Mouse (Mus musculus) lung, postnatal 0 days (tissue): ENCODE data around the gene Btrc. TPM values are rescaled to one million over a fixed set of nuclear protein-coding genes. Genes with fewer than 3 reads are reported as not detected.

Experiments used
- ATAC-seq: fragments of 200-750 bp; cut with Nextera tagmentation; 2 replicates; pipeline ENCODE4 v1.8.0; 2017; ENCODE audit warnings: moderate library complexity
- DNase-seq: peaks from one replicate; pipeline ENCODE4 v3.0.0-alpha.2; 2016; ENCODE audit warnings: low spot score
- H3K27ac ChIP-seq: fragments of 300-500 bp; sonication (generic); 2 replicates; pipeline ENCODE4 v1.5.1; 2014; ENCODE audit warnings: antibody characterized with exemption, mild to moderate bottlenecking, low read length, mixed read lengths
- H3K27me3 ChIP-seq: fragments of 300-500 bp; sonication (generic); replicated peaks from 2 replicates; pipeline ENCODE4 v1.6.1; 2014; ENCODE audit warnings: low read length, mixed read lengths; ENCODE audit not compliant: insufficient read depth
- H3K36me3 ChIP-seq: fragments of 300-500 bp; sonication (generic); 2 replicates; pipeline ENCODE4 v1.6.1; 2014; ENCODE audit warnings: low read length, mixed read lengths; ENCODE audit not compliant: insufficient read depth
- H3K4me1 ChIP-seq: fragments of 300-500 bp; sonication (generic); 2 replicates; pipeline ENCODE4 v1.6.1; 2014; ENCODE audit warnings: antibody characterized with exemption, low read depth, low read length, mixed read lengths; ENCODE audit not compliant: insufficient read depth
- H3K4me2 ChIP-seq: fragments of 300-500 bp; sonication (generic); replicated peaks from 2 replicates; pipeline ENCODE4 v1.6.1; 2014; ENCODE audit warnings: low read depth, mild to moderate bottlenecking, low read length, moderate library complexity, mixed read lengths
- H3K4me3 ChIP-seq: fragments of 300-500 bp; sonication (generic); 2 replicates; pipeline ENCODE4 v1.5.1; 2014; ENCODE audit warnings: low read depth, low read length
- H3K9ac ChIP-seq: fragments of 300-500 bp; sonication (generic); replicated peaks from 2 replicates; pipeline ENCODE4 v1.6.1; 2014; ENCODE audit warnings: low read depth, mild to moderate bottlenecking
- H3K9me3 ChIP-seq: fragments of 300-500 bp; sonication (generic); 2 replicates; pipeline ENCODE4 v1.6.1; 2016; ENCODE audit warnings: low read length, mixed read lengths
- CTCF ChIP-seq: IDR thresholded peaks from 2 replicates; pipeline ENCODE4 v1.5.1; 2016; ENCODE audit warnings: antibody characterized with exemption, mild to moderate bottlenecking
- EP300 ChIP-seq: IDR thresholded peaks from 2 replicates; pipeline ENCODE4 v1.6.1; 2016; ENCODE audit warnings: antibody characterized with exemption, mild to moderate bottlenecking, control low read depth
- WGBS: fragments of 180-500 bp; shearing (Covaris S2); extraction: QIAGEN DNeasy Blood & Tissue Kit; methylation state at CpG from one replicate; pipeline ENCODE4 v1.1.7; 2014; 5-methylcytosine and 5-hydroxymethylcytosine counted together
- polyA plus RNA-seq: library from polyadenylated mRNA; unstranded; fragments of >200 nt; fragmentation: Nextera tagmentation; extraction: Ambion mirVana; gene quantifications from 2 replicates; pipeline ENCODE4 v1.2.1, GENCODE M21; 2015

Btrc gene
- polyA plus RNA-seq, 1 experiment from 2014 or later = 20.7 TPM

GRCm38 (mm10) chr19:45575632-45576001 is 212.1 kb downstream of the Btrc start:
- H3K36me3 ChIP-seq = peaks cover 19% of the 10 kb centered on the region; the same call in 1 of the 2 replicates
- TF ChIP-seq EP300 (0 out of 2 replicates have a peak, but pooled peaks have one; percentile 20), CTCF (no peak)
- H3K9ac ChIP-seq = no peak overlapping the region
- no peak overlapping the region for H3K4me3 ChIP-seq
- DNase-seq (peak; percentile 48), ATAC-seq (peak; percentile 38)
- WGBS = 19% methylated on average over 8 of the region's 8 CpGs
- H3K9me3 ChIP-seq = no peaks in the 10 kb centered on the region
- no peak overlapping the region; the same call in 1 of the 2 replicates for H3K4me2 ChIP-seq
- H3K4me1 ChIP-seq = peaks cover 19% of the 10 kb centered on the region
- H3K27me3 ChIP-seq = no peaks in the 10 kb centered on the region
- no peak overlapping the region for H3K27ac ChIP-seq

GRCm38 (mm10) chr19:45577141-45577750 is 213.7 kb downstream of the Btrc start:
- Histone ChIP-seq H3K4me3 (no peak overlapping the region), H3K27ac (no peak overlapping the region), H3K9ac (no peak overlapping the region), H3K36me3 (peaks cover 22% of the 10 kb centered on the region; the same call in 1 of the 2 replicates), H3K4me2 (no peak overlapping the region), H3K27me3 (no peaks in the 10 kb centered on the region), H3K4me1 (peaks cover 19% of the 10 kb centered on the region), H3K9me3 (no peaks in the 10 kb centered on the region)
- DNase-seq = peak; percentile 33
- WGBS = 50% methylated on average over 14 of the region's 14 CpGs
- no peak for TF ChIP-seq CTCF
- no peak for TF ChIP-seq EP300
- no peak for ATAC-seq

- Histone ChIP-seq H3K4me2 (no peak overlapping the region), H3K9me3 (no peaks in the 10 kb centered on the region), H3K27ac (no peak overlapping the region), H3K4me1 (peaks cover 19% of the 10 kb centered on the region), H3K36me3 (peaks cover 22% of the 10 kb centered on the region; the same call in 1 of the 2 replicates), H3K9ac (no peak overlapping the region), H3K4me3 (no peak overlapping the region), H3K27me3 (no peaks in the 10 kb centered on the region)
- no peak for DNase-seq
- no peak for TF ChIP-seq EP300
- TF ChIP-seq CTCF = no peak
- ATAC-seq = no peak
- WGBS = 86% methylated on average over 12 of the region's 12 CpGs
Observed at GRCm38 (mm10) chr19:45578976-45579375, 215.4 kb downstream of the Btrc start.

- ATAC-seq = no peak
Observed at GRCm38 (mm10) chr19:45579416-45579815, 215.9 kb downstream of the Btrc start.

More at GRCm38 (mm10) chr19:45579416-45579815, 215.9 kb downstream of the Btrc start:
- Histone ChIP-seq H3K9me3 (no peaks in the 10 kb centered on the region), H3K4me3 (no peak overlapping the region), H3K9ac (no peak overlapping the region), H3K36me3 (peaks cover 22% of the 10 kb centered on the region; the same call in 1 of the 2 replicates), H3K4me1 (peaks cover 17% of the 10 kb centered on the region), H3K27me3 (no peaks in the 10 kb centered on the region), H3K4me2 (no peak overlapping the region), H3K27ac (no peak overlapping the region)
- no peak for DNase-seq
- 90% methylated on average over 7 of the region's 7 CpGs for WGBS
- TF ChIP-seq EP300 = no peak
- no peak for TF ChIP-seq CTCF

Other genes with a start within 250 kb of the Btrc start
- gene Tlx1, start 213.1 kb upstream of the Btrc start, polyA plus RNA-seq = not detected in 2 replicates
- gene Lbx1, start 127.9 kb upstream of the Btrc start, polyA plus RNA-seq = not detected in 2 replicates
- 8.7 and 9.7 TPM in 2 replicates for gene Poll, start 196.8 kb downstream of the Btrc start, polyA plus RNA-seq
- 40.1 and 44.2 TPM in 2 replicates for gene Gm17018, start 196.9 kb downstream of the Btrc start, polyA plus RNA-seq